In the genomic region with DNA sequence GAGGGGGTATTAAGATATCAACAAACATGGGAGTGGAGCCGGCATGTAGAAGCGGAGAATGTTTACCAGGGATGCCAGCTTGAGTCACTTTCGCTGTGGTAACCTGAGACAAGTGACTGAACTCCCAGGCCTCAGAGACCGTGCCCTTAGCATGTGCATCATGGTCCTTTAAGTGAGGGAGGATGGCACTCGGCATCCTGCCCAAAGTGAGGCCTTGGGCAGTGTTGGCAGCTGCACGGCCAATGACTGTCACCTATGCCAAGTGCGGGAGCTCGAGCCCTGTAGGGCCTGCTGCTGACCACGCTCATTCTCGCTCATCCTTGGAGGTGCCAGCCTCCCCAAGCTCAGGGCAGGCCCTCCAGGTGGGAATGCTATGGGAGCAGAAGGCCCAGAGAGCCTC, we compare ENCODE assay signal across 16 mouse cellular contexts. TPM values are rescaled to one million over a fixed set of nuclear protein-coding genes. Genes with fewer than 3 reads are reported as not detected.
A peak's percentile ranks its signal among the peaks of the same experiment; 100 is the strongest.
DNase-seq lines count a peak whose midpoint lies in the region; ATAC-seq lines count a peak whose summit lies in the region.
"Had no signal": no experiment of that assay in that cellular context is flagged by ENCODE, and none has a peak within 500 bp of the region (broad histone marks: within the 10 kb centered on the region; RNA-seq: fewer than 3 reads in every experiment).

No protein-coding gene starts in this region.

- peaks cover 37% of the 10 kb centered on the region for H3K36me3 ChIP-seq in kidney, embryonic 15.5 days
- no peaks in the 10 kb centered on the region for H3K36me3 ChIP-seq in kidney, embryonic 16.5 days (ENCODE audit: insufficient read depth, low read length)
- H3K36me3 ChIP-seq: stomach, embryonic 15.5 days had no signal

- no peak overlapping the region for H3K4me2 ChIP-seq in kidney, embryonic 15.5 days
- no peak overlapping the region for H3K4me2 ChIP-seq in kidney, embryonic 16.5 days (replicated peaks; ENCODE audit: low read depth, low read length)
- H3K4me2 ChIP-seq: forebrain, embryonic 13.5 days; hindbrain, embryonic 15.5 days; limb, embryonic 13.5 days; neural tube, embryonic 13.5 days; stomach, embryonic 15.5 days had no signal

- 0 out of 2 replicates have a peak, but pooled peaks have one; percentile 34 for ATAC-seq in kidney, embryonic 15.5 days (replicated peaks; ENCODE audit: low FRiP score)
- no peak for ATAC-seq in kidney, embryonic 16.5 days (ENCODE audit: low FRiP score, low TSS enrichment)
- ATAC-seq: CD4-positive, CD25-positive, alpha-beta regulatory T cell, adult 4 months; forebrain, embryonic 13.5 days; intestine, postnatal 0 days had no signal

- H3K27ac ChIP-seq in kidney, embryonic 15.5 days = no peak overlapping the region
- no peak overlapping the region for H3K27ac ChIP-seq in kidney, embryonic 16.5 days (ENCODE audit: low read length)
- H3K27ac ChIP-seq: forebrain, embryonic 13.5 days; hindbrain, embryonic 15.5 days; limb, embryonic 13.5 days; neural tube, embryonic 13.5 days; stomach, embryonic 15.5 days had no signal

- 79% methylated on average over 10 of the region's 10 CpGs for WGBS in kidney, embryonic 15.5 days
- WGBS in kidney, embryonic 16.5 days = 75% methylated on average over 10 of the region's 10 CpGs

- no peak overlapping the region for H3K4me3 ChIP-seq in kidney, embryonic 15.5 days (replicated peaks)
- H3K4me3 ChIP-seq in kidney, embryonic 16.5 days (ENCODE audit: low read length) = no peak overlapping the region
- H3K4me3 ChIP-seq: forebrain, embryonic 13.5 days; hindbrain, embryonic 15.5 days; limb, embryonic 13.5 days; neural tube, embryonic 13.5 days; stomach, embryonic 15.5 days had no signal

- H3K9ac ChIP-seq in kidney, embryonic 15.5 days = no peak overlapping the region
- H3K9ac ChIP-seq in kidney, embryonic 16.5 days (replicated peaks; ENCODE audit: low read length) = no peak overlapping the region
- H3K9ac ChIP-seq: forebrain, embryonic 13.5 days; hindbrain, embryonic 15.5 days; limb, embryonic 13.5 days; neural tube, embryonic 13.5 days; stomach, embryonic 15.5 days had no signal

- DNase-seq in adrenal gland, adult (ENCODE audit: inconsistent age in 2 of 2, low spot score in 1 of 2) = peak; percentile 67 to 76
- no peak for DNase-seq in adrenal gland, postnatal 4 days (ENCODE audit: low spot score in 2 of 2)
- peak; percentile 45 for DNase-seq in ovary, postnatal 36 days (ENCODE audit: low spot score)
- no peak for DNase-seq in ovary, postnatal 14 days (ENCODE audit: low spot score)
- DNase-seq in layer of hippocampus, adult 9-11 months = no peak
- DNase-seq in cerebellum, adult 9-10 months = no peak

- no peaks in the 10 kb centered on the region for H3K9me3 ChIP-seq in kidney, embryonic 15.5 days (replicated peaks)
- H3K9me3 ChIP-seq in kidney, embryonic 16.5 days (ENCODE audit: low read length) = no peaks in the 10 kb centered on the region
- H3K9me3 ChIP-seq: forebrain, embryonic 13.5 days; G1E; hindbrain, embryonic 15.5 days; limb, embryonic 13.5 days; neural tube, embryonic 13.5 days; stomach, embryonic 15.5 days had no signal

- H3K27me3 ChIP-seq in kidney, embryonic 15.5 days = no peaks in the 10 kb centered on the region
- no peaks in the 10 kb centered on the region for H3K27me3 ChIP-seq in kidney, embryonic 16.5 days (ENCODE audit: insufficient read depth, low read length)
- H3K27me3 ChIP-seq: forebrain, embryonic 13.5 days; hindbrain, embryonic 15.5 days; limb, embryonic 13.5 days; neural tube, embryonic 13.5 days; stomach, embryonic 15.5 days had no signal

- H3K4me1 ChIP-seq in kidney, embryonic 15.5 days = no peaks in the 10 kb centered on the region
- no peaks in the 10 kb centered on the region for H3K4me1 ChIP-seq in kidney, embryonic 16.5 days (ENCODE audit: insufficient read depth, low read length)
- H3K4me1 ChIP-seq: forebrain, embryonic 13.5 days; hindbrain, embryonic 15.5 days; neural tube, embryonic 13.5 days; stomach, embryonic 15.5 days had no signal

RNA-seq across cellular contexts. Expression of a gene that starts 48.1 kb away (rescaled TPM):
- total RNA-seq in adrenal gland, postnatal 4 days (2021) = 10 to 100 TPM; 21.6 to 23.4 TPM
- 5.5 and 6.8 TPM in 2 replicates for polyA plus RNA-seq in kidney, embryonic 15.5 days (2015; fragmentation: Nextera tagmentation; extraction: Ambion mirVana)
- 5.7 and 6.8 TPM in 2 replicates for polyA plus RNA-seq in kidney, embryonic 16.5 days (2015; fragmentation: Nextera tagmentation; extraction: Ambion mirVana)

Comparison
In these comparisons a context has a peak if more than half of its experiments do, and no peak if none do; other contexts are left out.
1. DNase-seq: peak in adrenal gland, adult (2 of 2) and ovary, postnatal 36 days (single experiment); none in adrenal gland, postnatal 4 days (0 of 2), ovary, postnatal 14 days (single experiment), layer of hippocampus, adult 9-11 months (single experiment) and cerebellum, adult 9-10 months (single experiment).